Mouse (Mus musculus) T-helper 17 cell (primary cell): ENCODE results near the gene Ctnnd2.

Experiments used
- in situ Hi-C, 2 experiments: fragments of 300-600 bp; cut with MboI, MseI; formaldehyde crosslinking; loops; 1 replicate in 1 of 2; 2 replicates in 1 of 2; pipeline ENCODE4 v1.15.1; 2025; ENCODE audit warnings: high pct_unique_total_duplicates in 2 of 2

The Ctnnd2 gene

GRCm38 (mm10) chr15:30709754-30710105, 537.3 kb downstream of the Ctnnd2 start:
- in situ Hi-C loops, result loop anchor here in 1 of 2 experiments (10.0 kb wide), 1 partner anchor 1135 kb away; no protein-coding TSS in a partner anchor

GRCm38 (mm10) chr15:30714823-30715222, 542.4 kb downstream of the Ctnnd2 start:
- in situ Hi-C loops, result no loop called here

- in situ Hi-C loops, result no loop called here
These were observed 546.4 kb downstream of the Ctnnd2 start for GRCm38 (mm10) chr15:30718811-30719210.

- in situ Hi-C loops, result no loop called here
These were observed 546.8 kb downstream of the Ctnnd2 start for GRCm38 (mm10) chr15:30719226-30719625.

- in situ Hi-C loops, result no loop called here
These were observed 548.7 kb downstream of the Ctnnd2 start for GRCm38 (mm10) chr15:30721098-30721497.

GRCm38 (mm10) chr15:30726066-30726465, 553.7 kb downstream of the Ctnnd2 start:
- in situ Hi-C loops, result no loop called here

GRCm38 (mm10) chr15:30738178-30738577, 565.8 kb downstream of the Ctnnd2 start:
- in situ Hi-C loops, result no loop called here

GRCm38 (mm10) chr15:30740728-30741127, 568.3 kb downstream of the Ctnnd2 start:
- in situ Hi-C loops, result loop anchor here in 1 of 2 experiments (10.0 kb wide), 1 partner anchor 316 kb away; no protein-coding TSS in a partner anchor

- in situ Hi-C loops, result no loop called here
These were observed 585.6 kb downstream of the Ctnnd2 start for GRCm38 (mm10) chr15:30757991-30758390.

GRCm38 (mm10) chr15:30762211-30762610, 589.8 kb downstream of the Ctnnd2 start:
- in situ Hi-C loops, result no loop called here

- in situ Hi-C loops, result no loop called here
These were observed 590.4 kb downstream of the Ctnnd2 start for GRCm38 (mm10) chr15:30762695-30763285.

- in situ Hi-C loops, result no loop called here
These were observed 604.5 kb downstream of the Ctnnd2 start for GRCm38 (mm10) chr15:30776931-30777330.

- in situ Hi-C loops, result no loop called here
These were observed 605.4 kb downstream of the Ctnnd2 start for GRCm38 (mm10) chr15:30777801-30778200.

- in situ Hi-C loops, result no loop called here
These were observed 607.5 kb downstream of the Ctnnd2 start for GRCm38 (mm10) chr15:30779903-30780302.

GRCm38 (mm10) chr15:30780977-30781376, 608.6 kb downstream of the Ctnnd2 start:
- in situ Hi-C loops, result no loop called here

- in situ Hi-C loops, result no loop called here
These were observed 613.4 kb downstream of the Ctnnd2 start for GRCm38 (mm10) chr15:30785706-30786320.

- in situ Hi-C loops, result loop anchor here in 1 of 2 experiments (10.0 kb wide), 1 partner anchor 482 kb away; no protein-coding TSS in a partner anchor
These were observed 620.9 kb downstream of the Ctnnd2 start for GRCm38 (mm10) chr15:30793260-30793659.

- in situ Hi-C loops, result loop anchor here in 1 of 2 experiments (10.0 kb wide), 1 partner anchor 479 kb away; no protein-coding TSS in a partner anchor
These were observed 623.3 kb downstream of the Ctnnd2 start for GRCm38 (mm10) chr15:30795723-30796122.

GRCm38 (mm10) chr15:30827424-30828263, 655.3 kb downstream of the Ctnnd2 start:
- in situ Hi-C loops, result no loop called here

- in situ Hi-C loops, result no loop called here
These were observed 685.1 kb downstream of the Ctnnd2 start for GRCm38 (mm10) chr15:30857277-30858176.

GRCm38 (mm10) chr15:30867429-30867828, 695.0 kb downstream of the Ctnnd2 start:
- in situ Hi-C loops, result no loop called here
